Mouse (Mus musculus): Measurements from ENCODE around the gene Ipo13. TPM values are rescaled to one million over a fixed set of nuclear protein-coding genes. Genes with fewer than 3 reads are reported as not detected.

Gene Ipo13
- 62.0 and 64.6 TPM in 2 replicates for polyA plus RNA-seq (2014; fragmentation: Nextera tagmentation; extraction: Ambion mirVana)

DNA sequence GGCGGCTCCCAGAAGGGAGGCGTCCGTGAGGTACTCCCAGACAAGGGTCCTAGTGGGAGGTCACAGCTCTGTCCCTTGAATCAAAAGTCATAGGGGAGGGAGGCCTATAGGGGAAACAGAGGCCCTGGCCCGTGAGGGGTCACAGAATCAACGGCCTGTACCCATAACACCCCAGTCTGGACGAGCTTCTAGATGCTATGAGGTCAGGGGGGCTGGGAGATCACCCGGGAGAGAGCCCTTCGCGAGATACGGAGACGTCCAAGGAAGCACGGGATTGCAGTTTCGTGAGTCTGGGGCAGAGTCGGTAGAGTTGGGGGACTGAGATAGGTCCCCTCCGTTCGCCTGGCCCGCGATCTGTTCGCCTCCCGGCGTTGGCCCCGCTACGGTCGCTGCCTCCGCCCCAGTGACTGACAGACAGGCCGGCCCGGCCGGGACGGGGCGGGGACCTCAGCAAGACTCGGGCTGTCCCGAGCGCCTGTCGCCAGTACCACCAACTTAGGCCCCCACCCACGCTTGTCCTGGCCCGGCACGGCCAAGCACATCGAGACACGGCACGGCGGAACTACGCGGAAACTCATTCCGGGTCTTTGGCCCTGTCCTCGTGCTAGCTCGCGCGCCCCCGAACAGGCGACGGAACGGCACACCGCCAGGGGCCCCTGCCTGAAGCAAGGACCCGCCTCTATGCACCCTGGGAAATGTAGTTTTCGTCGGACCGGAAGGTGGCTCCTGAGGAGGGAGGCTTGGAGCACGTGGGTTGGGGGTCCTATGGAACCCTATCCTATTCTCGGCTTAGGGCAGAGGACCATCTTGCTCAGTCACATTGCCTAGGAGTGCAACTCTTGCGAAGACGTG lies at the start of gene Ipo13:
Gene Ipo13, minus strand, starts transcription at position 409 of the 852 bp plus-strand sequence.
- peaks cover 8% of the 10 kb centered on the region for H3K4me1 ChIP-seq (replicated peaks; ENCODE audit: control insufficient read depth, insufficient read depth, low read length)
- DNase-seq (ENCODE audit: low spot score), result peak; percentile 95
- WGBS, result 0% methylated on average over 59 of the region's 61 CpGs

DNA sequence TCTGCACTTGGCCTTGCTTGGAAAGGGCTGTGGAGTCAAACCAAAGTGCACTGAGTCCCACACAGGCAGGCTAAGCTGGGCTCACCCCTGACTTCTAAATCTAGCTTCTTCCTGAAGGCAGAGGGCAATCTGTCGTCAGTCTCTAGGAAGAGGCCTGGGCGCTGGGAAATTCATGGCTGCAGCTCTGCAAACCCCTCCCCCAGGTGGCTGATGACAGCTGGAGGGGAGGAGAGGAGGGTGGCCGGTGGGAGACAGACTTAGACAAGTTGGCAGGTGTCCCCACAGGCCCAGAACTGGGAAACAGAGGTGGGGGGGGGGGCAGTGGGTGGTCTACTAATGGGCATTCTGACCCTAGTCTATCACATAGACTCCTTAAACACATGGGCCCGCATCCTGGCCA lies 42.7 kb upstream of the Ipo13 start:
- 77% methylated on average over 4 of the region's 4 CpGs for WGBS
- no peaks in the 10 kb centered on the region for H3K4me1 ChIP-seq (replicated peaks; ENCODE audit: control insufficient read depth, insufficient read depth, low read length)
- ATAC-seq (replicated peaks; ENCODE audit: low FRiP score), result no peak

More for the DNA sequence above, at the start of gene Ipo13:
- H3K36me3 ChIP-seq (ENCODE audit: control insufficient read depth, insufficient read depth, low read length), result no peaks in the 10 kb centered on the region; the same call in 1 of the 2 replicates
- H3K27me3 ChIP-seq (ENCODE audit: control insufficient read depth, insufficient read depth, low read length), result no peaks in the 10 kb centered on the region
- H3K4me3 ChIP-seq (ENCODE audit: low read depth, low read length), result peak within 1 kb of the TSS; percentile 78
- H3K27ac ChIP-seq (ENCODE audit: low read depth, low read length), result peak within 1 kb of the TSS; percentile 72
- peak; percentile 95 for ATAC-seq (replicated peaks; ENCODE audit: low FRiP score)
- peak within 1 kb of the TSS; percentile 80 for H3K9ac ChIP-seq (ENCODE audit: low read length)
- H3K9me3 ChIP-seq (ENCODE audit: control insufficient read depth, low read length), result no peaks in the 10 kb centered on the region
- H3K4me2 ChIP-seq (ENCODE audit: low read depth, low read length, severe bottlenecking), result peak within 1 kb of the TSS; percentile 100

DNA sequence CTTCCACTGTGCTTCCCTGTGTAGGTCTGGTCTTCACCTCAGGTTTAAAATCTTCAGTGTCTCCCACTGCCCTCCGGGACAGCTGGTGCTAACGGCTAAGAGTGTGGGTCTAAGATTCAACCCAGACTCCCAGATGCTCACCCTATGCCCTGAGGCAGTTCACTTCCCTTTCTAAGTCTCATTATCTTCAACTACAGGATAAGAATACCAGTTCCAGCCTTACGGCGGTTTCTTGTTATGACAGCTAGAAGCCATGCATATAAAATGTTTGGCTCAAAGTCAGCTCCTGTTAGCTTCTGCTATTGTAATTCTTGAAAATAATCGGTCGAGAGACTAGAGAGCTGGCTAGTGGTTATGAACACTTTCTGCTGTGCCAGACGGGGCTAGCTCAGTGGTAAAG lies 32.7 kb upstream of the Ipo13 start:
- 90% methylated on average over 7 of the region's 7 CpGs for WGBS
- no peak overlapping the region for H3K9ac ChIP-seq (ENCODE audit: low read length)
- DNase-seq (ENCODE audit: low spot score) (no peak), ATAC-seq (replicated peaks; ENCODE audit: low FRiP score) (no peak)
- H3K9me3 ChIP-seq (ENCODE audit: control insufficient read depth, low read length), result no peaks in the 10 kb centered on the region; the same call in 1 of the 2 replicates
- no peak overlapping the region for H3K4me3 ChIP-seq (ENCODE audit: low read depth, low read length)
- no peaks in the 10 kb centered on the region for H3K27me3 ChIP-seq (ENCODE audit: control insufficient read depth, insufficient read depth, low read length)
- H3K36me3 ChIP-seq (ENCODE audit: control insufficient read depth, insufficient read depth, low read length), result peaks cover 2% of the 10 kb centered on the region; the same call in 1 of the 2 replicates
- peaks cover 4% of the 10 kb centered on the region; the same call in 1 of the 2 replicates for H3K4me1 ChIP-seq (replicated peaks; ENCODE audit: control insufficient read depth, insufficient read depth, low read length)
- H3K4me2 ChIP-seq (ENCODE audit: low read depth, low read length, severe bottlenecking), result no peak overlapping the region
- H3K27ac ChIP-seq (ENCODE audit: low read depth, low read length), result no peak overlapping the region

More for the DNA sequence above, 42.7 kb upstream of the Ipo13 start:
- H3K27me3 ChIP-seq (ENCODE audit: control insufficient read depth, insufficient read depth, low read length), result no peaks in the 10 kb centered on the region
- H3K4me3 ChIP-seq (ENCODE audit: low read depth, low read length), result no peak overlapping the region
- no peak for DNase-seq (ENCODE audit: low spot score)
- no peak overlapping the region for H3K4me2 ChIP-seq (ENCODE audit: low read depth, low read length, severe bottlenecking)
- H3K36me3 ChIP-seq (ENCODE audit: control insufficient read depth, insufficient read depth, low read length), result no peaks in the 10 kb centered on the region; the same call in 1 of the 2 replicates
- no peak overlapping the region for H3K27ac ChIP-seq (ENCODE audit: low read depth, low read length)
- H3K9ac ChIP-seq (ENCODE audit: low read length), result no peak overlapping the region
- no peaks in the 10 kb centered on the region for H3K9me3 ChIP-seq (ENCODE audit: control insufficient read depth, low read length)

DNA sequence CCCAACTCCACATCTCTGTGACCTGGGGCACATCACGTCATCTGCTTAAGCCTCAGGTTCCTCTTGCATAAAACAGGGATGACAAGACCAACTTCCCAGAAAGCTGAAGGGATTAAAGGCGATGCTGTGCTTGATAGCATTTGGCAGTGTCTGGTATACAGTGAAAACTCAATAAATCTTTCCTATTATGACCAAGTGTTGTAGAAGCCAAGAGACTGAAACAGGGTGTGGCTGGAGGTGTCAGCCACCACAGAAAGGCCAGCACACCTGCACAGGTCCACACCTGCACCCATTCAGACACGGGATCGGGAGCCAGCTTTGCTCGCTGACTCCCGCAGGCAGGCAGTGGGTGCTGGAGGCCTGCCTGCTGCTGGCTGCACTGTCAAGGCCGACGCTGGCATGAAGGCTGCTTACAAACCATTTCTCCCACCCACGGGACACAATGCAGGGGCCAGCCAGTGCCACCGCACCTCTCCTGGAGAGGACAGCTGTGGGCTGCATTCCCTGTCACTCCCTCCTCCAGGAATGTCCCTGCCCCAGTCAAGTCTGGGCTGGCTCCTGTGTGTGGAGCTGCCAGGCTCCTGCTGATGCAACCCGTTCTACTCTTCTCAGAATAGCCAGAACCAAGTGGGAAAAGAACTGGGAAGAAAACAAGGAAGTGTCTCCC lies 32.0 kb upstream of the Ipo13 start:
- Histone ChIP-seq H3K4me3 (ENCODE audit: low read depth, low read length) (no peak overlapping the region), H3K27me3 (ENCODE audit: control insufficient read depth, insufficient read depth, low read length) (no peaks in the 10 kb centered on the region), H3K4me2 (ENCODE audit: low read depth, low read length, severe bottlenecking) (no peak overlapping the region), H3K9ac (ENCODE audit: low read length) (no peak overlapping the region), H3K27ac (ENCODE audit: low read depth, low read length) (no peak overlapping the region), H3K36me3 (ENCODE audit: control insufficient read depth, insufficient read depth, low read length) (no peaks in the 10 kb centered on the region), H3K4me1 (replicated peaks; ENCODE audit: control insufficient read depth, insufficient read depth, low read length) (peaks cover 4% of the 10 kb centered on the region; the same call in 1 of the 2 replicates), H3K9me3 (ENCODE audit: control insufficient read depth, low read length) (no peaks in the 10 kb centered on the region)
- no peak for ATAC-seq (replicated peaks; ENCODE audit: low FRiP score)
- 88% methylated on average over 11 of the region's 11 CpGs for WGBS
- DNase-seq (ENCODE audit: low spot score), result no peak

DNA sequence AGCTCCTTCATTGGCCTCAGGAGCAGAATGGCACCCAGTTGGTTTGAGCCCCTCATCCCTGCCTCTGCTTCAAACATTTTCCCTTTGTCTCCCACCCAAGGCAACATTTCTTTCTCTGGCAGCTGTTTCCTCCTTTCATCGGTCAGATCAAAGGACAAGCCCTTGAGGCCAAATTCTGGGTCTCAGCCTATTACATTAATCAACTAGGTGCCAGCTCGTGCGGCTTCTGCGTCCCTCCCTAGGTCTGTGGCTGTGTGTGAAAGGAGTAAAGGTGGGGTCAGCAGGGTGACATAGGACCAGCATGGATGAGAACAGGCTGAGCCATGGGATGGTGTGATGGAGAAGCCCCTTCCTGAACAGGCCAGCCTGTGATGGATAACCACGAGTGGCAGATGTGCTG lies 28.5 kb upstream of the Ipo13 start:
- no peak for DNase-seq (ENCODE audit: low spot score)
- no peak for ATAC-seq (replicated peaks; ENCODE audit: low FRiP score)
- WGBS, result 51% methylated on average over 5 of the region's 5 CpGs
- no peak overlapping the region for H3K4me3 ChIP-seq (ENCODE audit: low read depth, low read length)
- H3K9ac ChIP-seq (ENCODE audit: low read length), result no peak overlapping the region
- H3K27me3 ChIP-seq (ENCODE audit: control insufficient read depth, insufficient read depth, low read length), result no peaks in the 10 kb centered on the region
- H3K9me3 ChIP-seq (ENCODE audit: control insufficient read depth, low read length), result no peaks in the 10 kb centered on the region
- peaks cover 4% of the 10 kb centered on the region; the same call in 1 of the 2 replicates for H3K4me1 ChIP-seq (replicated peaks; ENCODE audit: control insufficient read depth, insufficient read depth, low read length)
- no peaks in the 10 kb centered on the region for H3K36me3 ChIP-seq (ENCODE audit: control insufficient read depth, insufficient read depth, low read length)
- H3K27ac ChIP-seq (ENCODE audit: low read depth, low read length), result no peak overlapping the region
- H3K4me2 ChIP-seq (ENCODE audit: low read depth, low read length, severe bottlenecking), result no peak overlapping the region

DNA sequence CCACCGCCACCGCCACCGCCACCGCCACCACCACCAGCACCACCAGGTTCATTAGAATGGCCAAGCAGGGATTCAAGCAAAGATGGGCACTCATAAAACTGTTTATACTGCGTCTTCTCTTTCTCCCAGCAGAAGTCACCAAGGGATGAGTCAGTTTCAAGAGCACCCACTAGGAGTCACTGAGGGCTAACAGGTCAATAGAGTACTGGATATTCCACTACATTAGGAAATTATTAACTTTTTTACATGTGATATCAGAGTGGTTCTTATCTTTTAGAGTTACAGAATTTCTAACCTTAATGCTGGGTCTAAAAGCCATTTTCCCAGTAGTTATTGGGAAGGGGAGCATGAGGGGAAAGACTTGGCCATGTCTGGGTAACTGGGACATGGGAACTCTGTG lies 22.2 kb upstream of the Ipo13 start:
- no peak for ATAC-seq (replicated peaks; ENCODE audit: low FRiP score)

DNA sequence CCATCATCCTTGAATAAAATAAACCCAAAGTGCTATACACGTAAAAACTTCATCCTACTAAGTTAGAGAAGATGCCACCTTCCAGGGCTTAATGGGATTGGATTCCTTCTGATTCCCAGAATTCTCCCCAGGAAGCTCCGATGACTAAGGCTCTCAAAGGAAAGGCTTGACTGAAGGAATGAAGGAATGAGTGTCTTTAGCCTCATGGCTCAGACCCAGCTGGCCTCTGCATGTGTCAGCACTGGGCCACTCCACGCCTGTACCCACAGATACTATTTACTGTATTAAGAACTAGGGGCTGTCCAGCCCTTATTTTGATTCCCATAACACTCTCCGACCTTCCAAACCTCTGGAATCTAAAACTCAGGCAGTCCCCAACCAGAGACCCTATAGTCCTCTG lies 19.3 kb upstream of the Ipo13 start:
- no peak overlapping the region for H3K4me2 ChIP-seq (ENCODE audit: low read depth, low read length, severe bottlenecking)
- H3K27me3 ChIP-seq (ENCODE audit: control insufficient read depth, insufficient read depth, low read length), result peaks cover 11% of the 10 kb centered on the region
- DNase-seq (ENCODE audit: low spot score), result no peak
- no peak overlapping the region for H3K4me3 ChIP-seq (ENCODE audit: low read depth, low read length)
- H3K36me3 ChIP-seq (ENCODE audit: control insufficient read depth, insufficient read depth, low read length), result no peaks in the 10 kb centered on the region
- no peak for ATAC-seq (replicated peaks; ENCODE audit: low FRiP score)
- no peaks in the 10 kb centered on the region for H3K9me3 ChIP-seq (ENCODE audit: control insufficient read depth, low read length)
- 90% methylated on average over 4 of the region's 4 CpGs for WGBS
- no peak overlapping the region for H3K27ac ChIP-seq (ENCODE audit: low read depth, low read length)
- no peaks in the 10 kb centered on the region; the same call in 1 of the 2 replicates for H3K4me1 ChIP-seq (replicated peaks; ENCODE audit: control insufficient read depth, insufficient read depth, low read length)
- no peak overlapping the region for H3K9ac ChIP-seq (ENCODE audit: low read length)

More for the DNA sequence above, 22.2 kb upstream of the Ipo13 start:
- no peak overlapping the region for H3K4me3 ChIP-seq (ENCODE audit: low read depth, low read length)
- no peaks in the 10 kb centered on the region for H3K36me3 ChIP-seq (ENCODE audit: control insufficient read depth, insufficient read depth, low read length)
- H3K4me2 ChIP-seq (ENCODE audit: low read depth, low read length, severe bottlenecking), result no peak overlapping the region
- H3K27ac ChIP-seq (ENCODE audit: low read depth, low read length), result no peak overlapping the region
- 95% methylated on average over 5 of the region's 5 CpGs for WGBS
- H3K27me3 ChIP-seq (ENCODE audit: control insufficient read depth, insufficient read depth, low read length), result no peaks in the 10 kb centered on the region
- H3K9ac ChIP-seq (ENCODE audit: low read length), result no peak overlapping the region
- no peak for DNase-seq (ENCODE audit: low spot score)
- H3K4me1 ChIP-seq (replicated peaks; ENCODE audit: control insufficient read depth, insufficient read depth, low read length), result no peaks in the 10 kb centered on the region
- H3K9me3 ChIP-seq (ENCODE audit: control insufficient read depth, low read length), result no peaks in the 10 kb centered on the region

DNA sequence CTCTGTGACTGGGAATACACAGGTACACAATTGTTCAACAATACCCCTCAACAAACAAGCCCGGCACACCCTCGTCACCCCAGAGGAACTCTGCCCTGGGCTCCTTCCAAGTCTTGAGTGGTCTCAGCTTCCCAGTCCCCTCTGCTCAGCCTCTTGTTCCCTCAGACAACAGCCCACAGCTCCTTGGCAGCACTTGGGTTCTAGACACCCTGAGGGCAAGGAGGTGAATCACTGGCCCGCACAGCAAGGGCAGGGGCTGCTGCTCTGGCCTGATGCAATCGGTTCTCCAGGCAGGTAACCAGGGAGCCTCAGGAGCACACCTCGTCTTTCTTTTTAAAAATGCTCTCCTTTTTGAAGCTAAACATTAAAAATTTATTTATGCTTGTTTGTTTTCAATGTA lies 18.4 kb upstream of the Ipo13 start:
- no peaks in the 10 kb centered on the region for H3K36me3 ChIP-seq (ENCODE audit: control insufficient read depth, insufficient read depth, low read length)
- H3K9ac ChIP-seq (ENCODE audit: low read length), result no peak overlapping the region
- DNase-seq (ENCODE audit: low spot score) (no peak), ATAC-seq (replicated peaks; ENCODE audit: low FRiP score) (no peak)
- no peak overlapping the region for H3K27ac ChIP-seq (ENCODE audit: low read depth, low read length)
- no peak overlapping the region for H3K4me3 ChIP-seq (ENCODE audit: low read depth, low read length)
- H3K4me2 ChIP-seq (ENCODE audit: low read depth, low read length, severe bottlenecking), result no peak overlapping the region
- peaks cover 20% of the 10 kb centered on the region for H3K27me3 ChIP-seq (ENCODE audit: control insufficient read depth, insufficient read depth, low read length)
- no peaks in the 10 kb centered on the region for H3K9me3 ChIP-seq (ENCODE audit: control insufficient read depth, low read length)
- WGBS, result 85% methylated on average over 5 of the region's 5 CpGs
- H3K4me1 ChIP-seq (replicated peaks; ENCODE audit: control insufficient read depth, insufficient read depth, low read length), result no peaks in the 10 kb centered on the region; the same call in 1 of the 2 replicates

Measured in forebrain, embryonic 11.5 days (tissue).